Mouse (Mus musculus) liver, embryonic 12.5 days (tissue): Measurements from ENCODE around the gene Map3k13. TPM values are rescaled to one million over a fixed set of nuclear protein-coding genes. Genes with fewer than 3 reads are reported as not detected.
A peak's percentile ranks its signal among the peaks of the same experiment; 100 is the strongest.

Experiments
- ATAC-seq: fragments of 200-750 bp; cut with Nextera tagmentation; 2 replicates; pipeline ENCODE4 v1.8.0; 2017; ENCODE audit warnings: moderate number of reproducible peaks, mild to moderate bottlenecking, moderate library complexity
- H3K27ac ChIP-seq: fragments of 300-500 bp; sonication (generic); 2 replicates; pipeline ENCODE4 v1.5.1; 2016; ENCODE audit warnings: mild to moderate bottlenecking
- H3K27me3 ChIP-seq: fragments of 300-500 bp; sonication (generic); replicated peaks from 2 replicates; pipeline ENCODE4 v1.6.1; 2016; ENCODE audit warnings: mild to moderate bottlenecking, moderate library complexity
- H3K36me3 ChIP-seq: fragments of 300-500 bp; sonication (generic); 2 replicates; pipeline ENCODE4 v1.6.1; 2016; ENCODE audit warnings: mild to moderate bottlenecking, moderate library complexity
- H3K4me1 ChIP-seq: fragments of 300-500 bp; sonication (generic); 2 replicates; pipeline ENCODE4 v1.6.1; 2016
- H3K4me2 ChIP-seq: fragments of 300-500 bp; sonication (generic); 2 replicates; pipeline ENCODE4 v1.6.1; 2016; ENCODE audit warnings: mild to moderate bottlenecking, moderate library complexity
- H3K4me3 ChIP-seq: fragments of 300-500 bp; sonication (generic); 2 replicates; pipeline ENCODE4 v1.5.1; 2016; ENCODE audit warnings: mild to moderate bottlenecking, moderate library complexity
- H3K9ac ChIP-seq: fragments of 300-500 bp; sonication (generic); 2 replicates; pipeline ENCODE4 v1.6.1; 2016; ENCODE audit warnings: mild to moderate bottlenecking, moderate library complexity
- H3K9me3 ChIP-seq: fragments of 300-500 bp; sonication (generic); replicated peaks from 2 replicates; pipeline ENCODE4 v1.6.1; 2016; ENCODE audit warnings: mild to moderate bottlenecking, moderate library complexity
- WGBS: fragments of 180-500 bp; shearing (Covaris S2); methylation state at CpG from one replicate; pipeline ENCODE4 v1.1.7; 2016; ENCODE audit not compliant: insufficient replicate concordance; 5-methylcytosine and 5-hydroxymethylcytosine counted together
- polyA plus RNA-seq: library from polyadenylated mRNA; unstranded; fragments of >200 nt; fragmentation: Nextera tagmentation; extraction: Ambion mirVana; gene quantifications from 2 replicates; pipeline ENCODE4 v1.2.1, GENCODE M21; 2016

The Map3k13 gene
- polyA plus RNA-seq, 1 experiment from 2014 or later = 0.41 TPM

DNA sequence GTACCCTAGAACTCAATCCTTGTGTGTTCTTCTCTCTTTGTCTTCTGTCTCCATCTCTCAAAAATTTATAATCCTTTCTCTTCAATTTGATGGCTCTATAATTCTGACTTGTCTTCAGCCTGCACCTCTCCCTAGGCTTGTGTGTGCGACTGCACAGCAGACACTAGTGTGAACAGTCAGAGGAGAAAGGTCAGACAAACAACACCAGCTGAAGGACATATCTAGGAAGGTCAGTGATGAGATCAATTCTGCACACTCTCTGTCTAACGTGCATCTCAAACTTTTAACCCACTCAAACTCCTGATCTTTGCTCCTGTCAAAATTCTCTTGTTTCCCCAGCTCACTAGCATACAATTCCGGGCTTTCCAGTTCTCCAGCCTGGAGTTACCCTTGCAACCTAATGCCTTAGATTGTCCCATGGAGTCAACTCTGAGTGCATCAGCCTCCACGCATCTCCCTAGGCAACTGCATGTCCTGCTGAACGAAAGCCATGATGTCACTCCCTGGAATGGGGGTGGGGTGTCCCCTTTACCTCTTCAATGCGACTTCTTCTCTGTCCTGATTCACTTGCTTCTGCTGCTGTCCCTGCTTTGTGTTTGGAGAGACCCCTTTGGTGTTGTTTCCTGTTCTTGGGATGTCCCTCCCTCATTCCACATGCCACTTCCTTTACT is 19.2 kb downstream of the Map3k13 start:
- no peak overlapping the region for H3K4me3 ChIP-seq
- WGBS = 48% methylated on average over 6 of the region's 6 CpGs
- no peak for ATAC-seq

DNA sequence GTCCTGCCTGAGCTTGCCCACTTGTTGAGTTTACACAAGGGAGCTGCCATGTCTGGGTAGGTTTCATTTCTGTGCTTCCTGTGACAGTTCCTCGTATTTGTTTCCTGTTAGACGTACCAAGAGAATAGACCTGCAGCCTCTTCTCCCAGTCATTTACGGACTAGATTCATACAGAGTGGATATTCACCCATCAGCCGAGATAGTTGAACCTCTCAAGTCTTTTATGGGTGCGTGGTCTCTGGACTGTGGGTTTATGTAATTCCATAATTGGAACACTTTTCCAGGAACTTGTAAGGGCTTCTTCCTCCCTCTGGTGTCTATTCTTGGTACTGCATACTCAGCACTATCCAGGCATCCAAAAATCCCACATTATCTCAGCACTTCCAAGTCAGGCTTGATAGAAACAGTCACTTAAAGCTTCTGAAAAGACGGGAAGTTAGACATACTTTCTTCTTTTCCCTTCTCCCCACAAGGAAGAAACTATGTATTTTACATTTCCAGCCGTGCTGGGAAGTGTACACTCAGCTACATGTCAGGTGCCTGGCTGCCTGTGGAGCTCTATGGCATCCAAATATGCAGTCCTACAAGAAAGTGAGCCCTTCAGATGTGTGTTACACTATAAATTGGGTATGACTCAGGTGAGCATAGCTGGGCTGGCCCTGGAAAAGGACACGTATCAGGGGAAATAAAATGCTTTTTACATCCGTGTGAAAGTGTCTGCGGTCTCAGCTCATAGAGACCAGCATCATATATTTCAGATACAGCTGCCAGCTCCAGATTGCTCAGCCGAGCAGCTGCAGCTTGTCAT is 20.9 kb downstream of the Map3k13 start:
- Histone ChIP-seq H3K36me3 (0 out of 2 replicates have a peak, but pooled peaks cover 3% of the 10 kb centered on the region), H3K4me3 (no peak overlapping the region), H3K9ac (no peak overlapping the region), H3K4me2 (no peak overlapping the region), H3K27ac (no peak overlapping the region), H3K27me3 (no peaks in the 10 kb centered on the region), H3K4me1 (peaks cover 13% of the 10 kb centered on the region), H3K9me3 (no peaks in the 10 kb centered on the region)
- no peak for ATAC-seq
- WGBS = 61% methylated on average over 11 of the region's 11 CpGs

More for the DNA sequence above, 19.2 kb downstream of the Map3k13 start:
- peaks cover 5% of the 10 kb centered on the region for H3K4me1 ChIP-seq
- H3K4me2 ChIP-seq = no peak overlapping the region
- H3K9ac ChIP-seq = no peak overlapping the region
- no peaks in the 10 kb centered on the region for H3K27me3 ChIP-seq
- peaks cover 19% of the 10 kb centered on the region for H3K36me3 ChIP-seq
- no peaks in the 10 kb centered on the region for H3K9me3 ChIP-seq
- H3K27ac ChIP-seq = no peak overlapping the region

DNA sequence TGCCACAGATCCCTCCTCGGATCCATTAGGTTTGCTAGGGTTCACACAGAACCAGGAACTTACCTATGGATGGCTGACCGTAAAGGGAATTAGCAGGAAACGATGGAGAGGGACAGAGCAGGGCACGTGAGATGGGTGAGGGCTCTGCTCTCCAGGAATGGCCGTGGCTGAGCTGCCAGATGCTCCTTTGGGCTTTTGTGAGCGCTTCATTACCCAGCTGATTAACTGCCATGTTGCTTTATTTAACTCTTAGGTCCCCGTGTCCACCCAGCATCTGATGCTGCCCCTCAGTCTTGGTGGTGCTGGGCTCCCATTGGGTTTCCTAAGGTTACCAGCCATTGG is 21.5 kb downstream of the Map3k13 start:
- no peak for ATAC-seq
- no peak overlapping the region for H3K4me3 ChIP-seq
- no peak overlapping the region for H3K4me2 ChIP-seq
- no peaks in the 10 kb centered on the region for H3K36me3 ChIP-seq
- H3K9ac ChIP-seq = no peak overlapping the region
- H3K27me3 ChIP-seq = no peaks in the 10 kb centered on the region
- no peak overlapping the region for H3K27ac ChIP-seq
- H3K9me3 ChIP-seq = no peaks in the 10 kb centered on the region
- H3K4me1 ChIP-seq = peaks cover 14% of the 10 kb centered on the region
- 66% methylated on average over 7 of the region's 7 CpGs for WGBS

DNA sequence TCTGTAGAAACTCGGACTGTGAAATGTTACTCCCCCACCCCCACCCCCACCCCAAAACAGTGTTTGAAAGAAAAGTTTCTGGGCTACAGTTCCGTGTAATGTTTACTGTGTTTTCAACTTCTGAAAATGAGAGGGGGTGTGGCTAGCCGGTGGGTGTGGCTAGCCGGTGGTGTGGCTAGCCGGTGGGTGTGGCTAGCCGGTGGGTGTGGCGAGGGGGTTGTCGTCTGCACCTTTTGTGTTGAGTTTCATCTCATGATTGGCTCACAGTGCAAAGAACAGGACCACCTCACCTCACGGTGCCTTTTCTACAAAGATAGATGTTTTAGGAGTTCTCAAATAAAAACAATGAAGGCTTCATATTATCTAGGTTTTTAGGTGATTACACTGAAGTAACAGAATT is 24.0 kb downstream of the Map3k13 start:
- peak; percentile 19; the same call in 1 of the 2 replicates for ATAC-seq
- H3K9ac ChIP-seq = no peak overlapping the region
- H3K4me2 ChIP-seq = peak overlapping the region; percentile 40
- H3K36me3 ChIP-seq = no peaks in the 10 kb centered on the region
- no peak overlapping the region for H3K27ac ChIP-seq
- no peaks in the 10 kb centered on the region for H3K9me3 ChIP-seq
- H3K4me1 ChIP-seq = peaks cover 14% of the 10 kb centered on the region
- H3K4me3 ChIP-seq = no peak overlapping the region
- WGBS = 28% methylated on average over 9 of the region's 9 CpGs
- no peaks in the 10 kb centered on the region for H3K27me3 ChIP-seq

- no peak overlapping the region for H3K4me2 ChIP-seq
- H3K9me3 ChIP-seq = no peaks in the 10 kb centered on the region
- no peak overlapping the region for H3K27ac ChIP-seq
- H3K36me3 ChIP-seq = no peaks in the 10 kb centered on the region
- no peak overlapping the region for H3K9ac ChIP-seq
- no peaks in the 10 kb centered on the region for H3K27me3 ChIP-seq
- peak; percentile 55; the same call in 1 of the 2 replicates for ATAC-seq
- peaks cover 14% of the 10 kb centered on the region for H3K4me1 ChIP-seq
- 69% methylated on average over 8 of the region's 8 CpGs for WGBS
- H3K4me3 ChIP-seq = no peak overlapping the region
These were observed 24.5 kb downstream of the Map3k13 start for GRCm38 (mm10) chr16:21818629-21819028.

- Histone ChIP-seq H3K4me1 (peaks cover 1% of the 10 kb centered on the region; the same call in 1 of the 2 replicates), H3K36me3 (no peaks in the 10 kb centered on the region), H3K4me2 (no peak overlapping the region), H3K9ac (no peak overlapping the region), H3K9me3 (no peaks in the 10 kb centered on the region), H3K27ac (no peak overlapping the region), H3K4me3 (no peak overlapping the region), H3K27me3 (no peaks in the 10 kb centered on the region)
- WGBS = 52% methylated on average over 9 of the region's 9 CpGs
- no peak for ATAC-seq
These were observed 31.5 kb downstream of the Map3k13 start for GRCm38 (mm10) chr16:21825612-21826031.

DNA sequence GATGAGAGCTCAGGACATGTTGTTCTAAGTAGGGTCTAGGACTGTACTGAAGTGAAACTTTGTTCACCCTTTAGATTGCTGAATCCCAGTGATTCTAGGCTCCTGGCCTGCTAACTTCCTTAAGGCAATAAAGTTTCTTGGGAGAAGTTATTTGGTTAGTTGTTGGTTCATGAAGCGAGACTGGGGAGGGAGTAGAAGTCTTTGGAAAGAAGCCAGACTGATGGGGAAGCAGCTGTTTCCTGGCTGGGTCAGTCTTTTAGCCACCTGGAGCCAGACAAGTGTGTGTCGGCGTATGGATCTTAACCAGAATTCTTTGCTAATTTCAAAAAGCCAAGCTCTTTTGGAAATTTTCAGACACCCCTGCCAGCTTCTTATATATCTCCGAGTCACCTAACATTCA is 33.0 kb downstream of the Map3k13 start:
- Histone ChIP-seq H3K36me3 (no peaks in the 10 kb centered on the region), H3K27me3 (no peaks in the 10 kb centered on the region), H3K4me3 (no peak overlapping the region), H3K27ac (no peak overlapping the region), H3K9ac (no peak overlapping the region), H3K4me1 (peaks cover 4% of the 10 kb centered on the region; the same call in 1 of the 2 replicates), H3K4me2 (no peak overlapping the region), H3K9me3 (no peaks in the 10 kb centered on the region)
- no peak for ATAC-seq
- 57% methylated on average over 4 of the region's 4 CpGs for WGBS

- no peak overlapping the region for H3K27ac ChIP-seq
- no peak for ATAC-seq
These were observed 33.4 kb downstream of the Map3k13 start for GRCm38 (mm10) chr16:21827581-21827980.

DNA sequence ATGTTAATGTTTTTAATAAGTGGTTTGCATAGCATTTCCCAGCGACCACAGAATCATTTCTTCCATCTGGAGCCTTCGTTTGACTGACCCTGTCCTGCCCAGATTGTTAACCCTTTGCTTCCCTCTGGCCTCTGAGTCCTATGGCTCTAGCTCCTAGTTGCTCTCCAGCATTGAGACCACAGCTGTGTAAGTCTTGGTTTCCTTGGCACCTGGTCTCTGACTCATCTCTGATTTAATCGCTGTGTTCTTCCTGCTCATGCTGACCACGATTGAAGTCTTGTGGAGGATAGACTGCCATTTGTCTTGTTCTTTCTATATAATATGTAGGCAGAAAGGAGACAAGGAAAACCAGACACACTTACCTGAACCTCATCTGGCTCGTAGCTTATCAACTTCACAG is 35.6 kb downstream of the Map3k13 start:
- peaks cover 4% of the 10 kb centered on the region; the same call in 1 of the 2 replicates for H3K4me1 ChIP-seq
- no peak overlapping the region for H3K4me3 ChIP-seq
- H3K27me3 ChIP-seq = no peaks in the 10 kb centered on the region
- H3K9me3 ChIP-seq = no peaks in the 10 kb centered on the region
- H3K4me2 ChIP-seq = no peak overlapping the region
- no peaks in the 10 kb centered on the region for H3K36me3 ChIP-seq
- ATAC-seq = no peak
- 22% methylated on average over 5 of the region's 5 CpGs for WGBS
- H3K9ac ChIP-seq = no peak overlapping the region
- H3K27ac ChIP-seq = no peak overlapping the region

More at GRCm38 (mm10) chr16:21827581-21827980, 33.4 kb downstream of the Map3k13 start:
- Histone ChIP-seq H3K4me3 (no peak overlapping the region), H3K4me1 (peaks cover 4% of the 10 kb centered on the region; the same call in 1 of the 2 replicates), H3K4me2 (no peak overlapping the region), H3K9ac (no peak overlapping the region), H3K36me3 (no peaks in the 10 kb centered on the region), H3K9me3 (no peaks in the 10 kb centered on the region), H3K27me3 (no peaks in the 10 kb centered on the region)
- 68% methylated on average over 4 of the region's 4 CpGs for WGBS

- 54% methylated on average over 6 of the region's 6 CpGs for WGBS
- ATAC-seq = 0 out of 2 replicates have a peak, but pooled peaks have one; percentile 27
These were observed 36.6 kb downstream of the Map3k13 start for GRCm38 (mm10) chr16:21830784-21831183.

DNA sequence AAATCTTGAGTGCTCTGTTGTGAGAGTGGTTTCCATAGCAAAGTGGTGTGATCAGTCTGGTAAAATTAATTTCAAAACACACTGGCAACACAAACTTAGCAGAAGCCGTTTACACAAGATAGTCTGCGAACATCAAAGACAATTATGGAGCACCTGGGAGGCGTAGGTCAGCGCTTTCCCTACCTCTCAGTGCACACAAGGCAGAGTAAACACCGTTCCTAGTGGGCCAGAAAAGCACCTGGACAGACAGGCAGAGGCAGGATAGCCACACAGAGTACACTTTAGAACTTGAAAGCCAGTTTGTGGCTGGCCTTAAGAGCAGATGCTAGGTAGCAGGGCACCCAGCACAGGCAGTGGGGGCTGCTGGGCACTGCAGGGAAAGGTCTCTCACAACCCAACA is 37.6 kb downstream of the Map3k13 start:
- Histone ChIP-seq H3K36me3 (no peaks in the 10 kb centered on the region), H3K4me1 (peaks cover 4% of the 10 kb centered on the region; the same call in 1 of the 2 replicates), H3K9me3 (no peaks in the 10 kb centered on the region), H3K4me3 (no peak overlapping the region), H3K27me3 (no peaks in the 10 kb centered on the region), H3K9ac (no peak overlapping the region), H3K4me2 (no peak overlapping the region), H3K27ac (no peak overlapping the region; the same call in 1 of the 2 replicates)
- 63% methylated on average over 5 of the region's 5 CpGs for WGBS
- ATAC-seq = peak; percentile 51; the same call in 1 of the 2 replicates

More at GRCm38 (mm10) chr16:21830784-21831183, 36.6 kb downstream of the Map3k13 start:
- H3K27me3 ChIP-seq = no peaks in the 10 kb centered on the region
- H3K4me3 ChIP-seq = no peak overlapping the region
- no peak overlapping the region for H3K27ac ChIP-seq
- H3K9me3 ChIP-seq = no peaks in the 10 kb centered on the region
- H3K4me2 ChIP-seq = no peak overlapping the region
- peaks cover 4% of the 10 kb centered on the region; the same call in 1 of the 2 replicates for H3K4me1 ChIP-seq
- H3K36me3 ChIP-seq = no peaks in the 10 kb centered on the region
- H3K9ac ChIP-seq = no peak overlapping the region

DNA sequence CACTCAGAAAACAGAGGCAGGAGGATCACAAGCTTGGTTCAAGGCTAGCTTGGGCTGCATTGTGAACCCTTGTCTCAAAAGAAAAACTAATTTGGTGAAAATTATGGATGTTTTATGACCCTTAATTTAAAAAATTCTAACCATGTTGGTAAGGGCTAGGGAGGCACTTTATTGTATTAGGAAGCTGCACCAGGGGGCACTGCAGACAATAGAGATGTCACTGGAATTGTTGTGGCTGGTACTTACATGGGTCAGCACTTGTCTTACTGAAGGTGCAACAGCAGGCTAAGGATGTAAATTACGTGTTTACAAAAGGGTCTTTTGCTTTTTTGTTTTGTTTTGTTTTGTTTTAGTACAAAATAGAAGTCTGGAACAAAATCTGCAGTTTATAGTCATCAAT is 39.3 kb downstream of the Map3k13 start:
- H3K4me3 ChIP-seq = no peak overlapping the region
- H3K9me3 ChIP-seq = no peaks in the 10 kb centered on the region
- no peak overlapping the region for H3K9ac ChIP-seq
- H3K36me3 ChIP-seq = no peaks in the 10 kb centered on the region
- H3K27ac ChIP-seq = no peak overlapping the region
- WGBS = 54% methylated on average over 1 of the region's 1 CpGs
- ATAC-seq = no peak
- H3K27me3 ChIP-seq = no peaks in the 10 kb centered on the region
- H3K4me1 ChIP-seq = peaks cover 4% of the 10 kb centered on the region; the same call in 1 of the 2 replicates
- H3K4me2 ChIP-seq = no peak overlapping the region
